Mouse (Mus musculus): ENCODE data around the gene Lrrc4b. TPM values are rescaled to one million over a fixed set of nuclear protein-coding genes. Genes with fewer than 3 reads are reported as not detected.

Lrrc4b gene
- total RNA-seq, 1 experiment = 0.18 TPM

- DNase-seq (ENCODE audit: low read depth, low spot score) = no peak
- Histone ChIP-seq H3K9ac (ENCODE audit: insufficient read depth, low read depth, low read length, poor library complexity, severe bottlenecking) (no peak overlapping the region), H3K9me3 (ENCODE audit: control insufficient read depth, insufficient read depth, low read depth, low read length) (no peaks in the 10 kb centered on the region), H3K4me1 (ENCODE audit: control insufficient read depth in 2 of 2, insufficient read depth in 2 of 2, low read length in 2 of 2, poor library complexity in 1 of 2) (peaks cover 4 to 14% of the 10 kb centered on the region in 2 experiments; a peak in 2 of 4 replicates), H3K27ac (ENCODE audit: insufficient read depth, low read depth, low read length, poor library complexity, severe bottlenecking) (no peak overlapping the region), H3K4me3 (ENCODE audit: insufficient read depth in 1 of 2, low read depth in 1 of 2, low read length in 2 of 2, poor library complexity in 1 of 2, severe bottlenecking in 1 of 2) (peak overlapping the region; percentile 52 to 78; a peak in 3 of 4 replicates), H3K36me3 (ENCODE audit: control insufficient read depth, insufficient read depth, low read length, poor library complexity, severe bottlenecking) (no peaks in the 10 kb centered on the region)
- TF ChIP-seq ZC3H11A (IDR thresholded peaks at IDR 0.05; ENCODE audit: borderline replicate concordance, low read depth, low read length) (no peak), HCFC1 (IDR thresholded peaks at IDR 0.05; ENCODE audit: borderline replicate concordance, insufficient read depth, low read length) (no peak), MAFK (IDR thresholded peaks at IDR 0.05; ENCODE audit: insufficient read depth, low read depth, low read length) (no peak), CHD2 (IDR thresholded peaks at IDR 0.05; ENCODE audit: low read depth, low read length) (no peak), ZNF384 (IDR thresholded peaks at IDR 0.05; ENCODE audit: low read depth, low read length) (no peak)
- in situ Hi-C loops (cut with MboI; ENCODE audit: low sequenced_read_pairs in 2 of 2, unreplicated experiment in 2 of 2) = loop anchor here in 1 of 2 experiments (25.0 kb wide), 1 partner anchor 168 kb away; the partner anchor contains the start of genes Acp4 and Gm15517
These were observed 993 bp downstream of the Lrrc4b start for GRCm38 (mm10) chr7:44429534-44430488.

DNA sequence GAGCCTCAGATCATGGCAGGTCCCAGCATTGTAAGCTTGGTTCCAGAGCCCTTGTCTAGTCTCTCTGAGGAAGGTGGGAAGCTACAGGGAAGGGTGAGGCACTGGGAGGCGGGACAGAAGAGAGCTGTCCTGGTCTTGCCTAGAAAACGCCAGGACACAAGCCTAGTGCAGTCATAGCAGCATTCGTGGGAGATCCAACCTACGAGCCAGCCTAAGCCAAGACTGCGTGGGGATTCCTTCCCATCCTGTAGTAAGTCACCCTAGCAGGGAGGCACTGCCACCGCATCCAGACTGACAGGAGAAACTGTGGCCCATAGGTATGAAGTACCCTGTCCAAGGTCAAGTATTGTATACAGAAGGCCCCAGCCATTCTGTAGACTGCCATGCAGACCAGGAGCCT is 3.7 kb downstream of the Lrrc4b start:
- H3K27ac ChIP-seq (ENCODE audit: insufficient read depth, low read depth, low read length, poor library complexity, severe bottlenecking) = no peak overlapping the region
- no peak overlapping the region for H3K4me3 ChIP-seq (ENCODE audit: insufficient read depth in 1 of 2, low read depth in 1 of 2, low read length in 2 of 2, poor library complexity in 1 of 2, severe bottlenecking in 1 of 2)
- no peak overlapping the region for H3K9ac ChIP-seq (ENCODE audit: insufficient read depth, low read depth, low read length, poor library complexity, severe bottlenecking)
- DNase-seq (ENCODE audit: low read depth, low spot score) = no peak
- in situ Hi-C loops (cut with MboI; ENCODE audit: low sequenced_read_pairs in 2 of 2, unreplicated experiment in 2 of 2) = loop anchor here in 1 of 2 experiments (25.0 kb wide), 1 partner anchor 170 kb away; the partner anchor contains the start of genes Acp4 and Gm15517
- TF ChIP-seq MAFK (IDR thresholded peaks at IDR 0.05; ENCODE audit: insufficient read depth, low read depth, low read length) = no peak
- no peak for TF ChIP-seq ZC3H11A (IDR thresholded peaks at IDR 0.05; ENCODE audit: borderline replicate concordance, low read depth, low read length)
- no peak for TF ChIP-seq ZNF384 (IDR thresholded peaks at IDR 0.05; ENCODE audit: low read depth, low read length)
- no peak for TF ChIP-seq CHD2 (IDR thresholded peaks at IDR 0.05; ENCODE audit: low read depth, low read length)
- TF ChIP-seq HCFC1 (IDR thresholded peaks at IDR 0.05; ENCODE audit: borderline replicate concordance, insufficient read depth, low read length) = no peak
- no peaks in the 10 kb centered on the region for H3K36me3 ChIP-seq (ENCODE audit: control insufficient read depth, insufficient read depth, low read length, poor library complexity, severe bottlenecking)
- no peaks in the 10 kb centered on the region for H3K9me3 ChIP-seq (ENCODE audit: control insufficient read depth, insufficient read depth, low read depth, low read length)
- H3K4me1 ChIP-seq (ENCODE audit: control insufficient read depth in 2 of 2, insufficient read depth in 2 of 2, low read length in 2 of 2, poor library complexity in 1 of 2) = peaks cover 4 to 11% of the 10 kb centered on the region in 2 experiments; a peak in 2 of 4 replicates

DNA sequence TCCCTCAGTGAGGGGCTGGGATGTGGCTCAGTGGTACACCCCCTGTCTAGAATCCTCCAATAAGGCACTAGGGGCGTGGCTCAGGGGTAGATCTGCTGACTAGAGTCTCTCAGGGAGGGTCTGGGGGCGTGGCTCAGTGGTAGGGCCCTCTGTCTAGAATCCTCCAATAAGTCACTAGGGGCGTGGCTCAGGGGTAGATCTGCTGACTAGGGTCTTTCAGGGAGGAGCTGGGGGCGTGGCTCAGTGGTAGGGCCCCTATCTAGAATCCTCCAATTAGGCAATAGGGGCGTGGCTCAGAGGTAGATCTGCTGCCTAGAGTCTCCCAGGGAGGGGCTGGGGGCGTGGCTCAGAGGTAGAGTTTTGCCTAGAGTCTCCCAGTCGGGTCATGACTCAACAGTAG is 4.6 kb downstream of the Lrrc4b start:
- Histone ChIP-seq H3K9me3 (ENCODE audit: control insufficient read depth, insufficient read depth, low read depth, low read length) (no peaks in the 10 kb centered on the region), H3K36me3 (ENCODE audit: control insufficient read depth, insufficient read depth, low read length, poor library complexity, severe bottlenecking) (no peaks in the 10 kb centered on the region), H3K4me3 (ENCODE audit: insufficient read depth in 1 of 2, low read depth in 1 of 2, low read length in 2 of 2, poor library complexity in 1 of 2, severe bottlenecking in 1 of 2) (no peak overlapping the region), H3K4me1 (ENCODE audit: control insufficient read depth in 2 of 2, insufficient read depth in 2 of 2, low read length in 2 of 2, poor library complexity in 1 of 2) (peaks cover 4 to 8% of the 10 kb centered on the region in 2 experiments; a peak in 2 of 4 replicates), H3K9ac (ENCODE audit: insufficient read depth, low read depth, low read length, poor library complexity, severe bottlenecking) (no peak overlapping the region), H3K27ac (ENCODE audit: insufficient read depth, low read depth, low read length, poor library complexity, severe bottlenecking) (no peak overlapping the region)
- DNase-seq (ENCODE audit: low read depth, low spot score) = peak; percentile 100
- in situ Hi-C loops (cut with MboI; ENCODE audit: low sequenced_read_pairs in 2 of 2, unreplicated experiment in 2 of 2) = loop anchor here in 1 of 2 experiments (25.0 kb wide), 1 partner anchor 171 kb away; the partner anchor contains the start of genes Acp4 and Gm15517
- TF ChIP-seq HCFC1 (IDR thresholded peaks at IDR 0.05; ENCODE audit: borderline replicate concordance, insufficient read depth, low read length) = no peak
- no peak for TF ChIP-seq ZNF384 (IDR thresholded peaks at IDR 0.05; ENCODE audit: low read depth, low read length)
- TF ChIP-seq MAFK (IDR thresholded peaks at IDR 0.05; ENCODE audit: insufficient read depth, low read depth, low read length) = peak; percentile 97
- TF ChIP-seq ZC3H11A (IDR thresholded peaks at IDR 0.05; ENCODE audit: borderline replicate concordance, low read depth, low read length) = no peak
- TF ChIP-seq CHD2 (IDR thresholded peaks at IDR 0.05; ENCODE audit: low read depth, low read length) = no peak

- H3K4me3 ChIP-seq (ENCODE audit: insufficient read depth in 1 of 2, low read depth in 1 of 2, low read length in 2 of 2, poor library complexity in 1 of 2, severe bottlenecking in 1 of 2) = no peak overlapping the region
- no peak overlapping the region for H3K9ac ChIP-seq (ENCODE audit: insufficient read depth, low read depth, low read length, poor library complexity, severe bottlenecking)
- no peaks in the 10 kb centered on the region for H3K36me3 ChIP-seq (ENCODE audit: control insufficient read depth, insufficient read depth, low read length, poor library complexity, severe bottlenecking)
- H3K9me3 ChIP-seq (ENCODE audit: control insufficient read depth, insufficient read depth, low read depth, low read length) = no peaks in the 10 kb centered on the region
- H3K27ac ChIP-seq (ENCODE audit: insufficient read depth, low read depth, low read length, poor library complexity, severe bottlenecking) = no peak overlapping the region
- TF ChIP-seq HCFC1 (IDR thresholded peaks at IDR 0.05; ENCODE audit: borderline replicate concordance, insufficient read depth, low read length) (no peak), CHD2 (IDR thresholded peaks at IDR 0.05; ENCODE audit: low read depth, low read length) (no peak), MAFK (IDR thresholded peaks at IDR 0.05; ENCODE audit: insufficient read depth, low read depth, low read length) (no peak), ZNF384 (IDR thresholded peaks at IDR 0.05; ENCODE audit: low read depth, low read length) (no peak), ZC3H11A (IDR thresholded peaks at IDR 0.05; ENCODE audit: borderline replicate concordance, low read depth, low read length) (no peak)
- DNase-seq (ENCODE audit: low read depth, low spot score) = no peak
- peaks cover 4 to 8% of the 10 kb centered on the region in 2 experiments; a peak in 2 of 4 replicates for H3K4me1 ChIP-seq (ENCODE audit: control insufficient read depth in 2 of 2, insufficient read depth in 2 of 2, low read length in 2 of 2, poor library complexity in 1 of 2)
- in situ Hi-C loops (cut with MboI; ENCODE audit: low sequenced_read_pairs in 2 of 2, unreplicated experiment in 2 of 2) = loop anchor here in 1 of 2 experiments (25.0 kb wide), 1 partner anchor 172 kb away; the partner anchor contains the start of genes Acp4 and Gm15517
These were observed 5.3 kb downstream of the Lrrc4b start for GRCm38 (mm10) chr7:44434089-44434488.
